Mouse (Mus musculus): ENCODE data around the gene Magi2. TPM values are rescaled to one million over a fixed set of nuclear protein-coding genes. Genes with fewer than 3 reads are reported as not detected.

The Magi2 gene
- polyA plus RNA-seq, 1 experiment from 2014 or later: 3.0 TPM

DNA sequence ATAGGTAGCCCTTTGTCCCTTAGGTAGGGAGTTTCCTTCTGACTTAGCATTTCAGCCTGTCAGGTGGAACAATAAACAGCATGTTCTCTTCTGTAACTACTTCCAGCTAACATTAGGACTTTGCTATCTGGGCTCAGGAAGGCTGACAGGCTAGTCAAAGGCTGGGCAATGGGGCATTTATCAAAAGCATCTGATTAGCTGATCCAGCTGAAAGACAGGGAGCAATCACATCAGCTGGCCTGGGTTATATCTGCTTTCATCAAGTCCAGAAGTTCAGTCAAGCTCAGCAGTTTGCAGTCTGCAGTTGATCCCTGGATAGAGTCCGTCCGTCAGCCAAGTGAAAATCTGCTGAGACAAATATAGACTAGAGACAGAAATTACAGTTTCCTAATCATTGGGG is 1094.1 kb downstream of the Magi2 start:
- no peak for DNase-seq (ENCODE audit: low spot score)
- WGBS: 75% methylated on average over 2 of the region's 2 CpGs
- Histone ChIP-seq H3K4me1 (ENCODE audit: control insufficient read depth, insufficient read depth, low read length) (no peaks in the 10 kb centered on the region), H3K27me3 (ENCODE audit: control insufficient read depth, insufficient read depth, low read length) (no peaks in the 10 kb centered on the region), H3K27ac (replicated peaks; ENCODE audit: low read depth, low read length) (no peak overlapping the region), H3K9ac (replicated peaks; ENCODE audit: low read length) (no peak overlapping the region), H3K4me2 (ENCODE audit: low read depth, low read length) (no peak overlapping the region), H3K4me3 (ENCODE audit: low read depth, low read length) (no peak overlapping the region), H3K9me3 (replicated peaks; ENCODE audit: control insufficient read depth, low read length) (no peaks in the 10 kb centered on the region), H3K36me3 (replicated peaks; ENCODE audit: control insufficient read depth, insufficient read depth, low read depth, low read length) (no peaks in the 10 kb centered on the region)
- no peak for ATAC-seq (replicated peaks; ENCODE audit: insufficient number of reproducible peaks, low FRiP score, low TSS enrichment, low read depth)

DNA sequence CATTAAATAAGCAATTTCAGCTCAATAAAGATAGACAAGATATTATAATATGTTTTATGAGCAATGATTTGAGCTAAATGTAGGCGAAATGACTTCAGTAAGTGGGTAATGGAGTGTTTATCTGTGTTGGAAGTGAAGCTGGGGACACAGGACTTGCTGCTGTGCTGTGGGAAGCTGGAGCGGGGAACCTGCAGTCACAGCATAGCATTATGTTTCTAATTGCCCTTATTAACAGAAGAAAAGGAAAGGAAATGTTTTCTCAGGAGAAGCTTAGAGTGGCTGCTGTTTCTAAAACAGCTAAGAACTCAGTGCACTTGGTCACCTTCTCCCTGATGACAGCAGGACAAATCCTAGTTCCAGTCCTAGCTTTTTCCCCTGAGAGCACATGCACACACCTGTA is 1098.5 kb downstream of the Magi2 start:
- Histone ChIP-seq H3K27ac (replicated peaks; ENCODE audit: low read depth, low read length) (no peak overlapping the region), H3K9ac (replicated peaks; ENCODE audit: low read length) (no peak overlapping the region), H3K9me3 (replicated peaks; ENCODE audit: control insufficient read depth, low read length) (no peaks in the 10 kb centered on the region), H3K36me3 (replicated peaks; ENCODE audit: control insufficient read depth, insufficient read depth, low read depth, low read length) (no peaks in the 10 kb centered on the region), H3K4me3 (ENCODE audit: low read depth, low read length) (no peak overlapping the region), H3K4me2 (ENCODE audit: low read depth, low read length) (no peak overlapping the region), H3K27me3 (ENCODE audit: control insufficient read depth, insufficient read depth, low read length) (no peaks in the 10 kb centered on the region), H3K4me1 (ENCODE audit: control insufficient read depth, insufficient read depth, low read length) (no peaks in the 10 kb centered on the region)
- 43% methylated on average over 2 of the region's 2 CpGs for WGBS
- no peak for ATAC-seq (replicated peaks; ENCODE audit: insufficient number of reproducible peaks, low FRiP score, low TSS enrichment, low read depth)
- no peak for DNase-seq (ENCODE audit: low spot score)

DNA sequence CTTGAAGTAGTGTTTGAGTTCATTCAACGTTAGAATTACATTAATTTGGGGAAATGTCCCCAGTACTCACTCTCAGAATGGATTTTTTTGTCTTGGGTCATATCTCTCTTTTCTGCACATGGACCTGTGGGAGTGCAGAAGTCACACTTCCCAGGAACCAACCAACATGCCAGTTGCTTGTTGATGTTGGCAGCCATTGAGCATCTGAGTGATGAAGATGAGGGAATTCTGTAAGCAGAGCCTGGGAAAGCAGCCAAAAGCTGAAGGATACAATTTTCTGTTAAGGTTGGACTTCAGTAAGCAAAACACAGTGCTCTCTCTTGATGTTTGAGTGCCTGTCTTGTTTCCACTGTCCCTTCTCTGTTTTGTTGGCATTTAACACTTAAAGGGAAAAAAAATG is 1102.1 kb downstream of the Magi2 start:
- Histone ChIP-seq H3K27me3 (ENCODE audit: control insufficient read depth, insufficient read depth, low read length) (no peaks in the 10 kb centered on the region), H3K9ac (replicated peaks; ENCODE audit: low read length) (no peak overlapping the region), H3K36me3 (replicated peaks; ENCODE audit: control insufficient read depth, insufficient read depth, low read depth, low read length) (no peaks in the 10 kb centered on the region), H3K4me1 (ENCODE audit: control insufficient read depth, insufficient read depth, low read length) (no peaks in the 10 kb centered on the region), H3K4me3 (ENCODE audit: low read depth, low read length) (no peak overlapping the region), H3K9me3 (replicated peaks; ENCODE audit: control insufficient read depth, low read length) (no peaks in the 10 kb centered on the region), H3K27ac (replicated peaks; ENCODE audit: low read depth, low read length) (no peak overlapping the region), H3K4me2 (ENCODE audit: low read depth, low read length) (no peak overlapping the region)
- WGBS: 66% methylated on average over 1 of the region's 1 CpGs
- DNase-seq (ENCODE audit: low spot score): no peak
- ATAC-seq (replicated peaks; ENCODE audit: insufficient number of reproducible peaks, low FRiP score, low TSS enrichment, low read depth): no peak

DNA sequence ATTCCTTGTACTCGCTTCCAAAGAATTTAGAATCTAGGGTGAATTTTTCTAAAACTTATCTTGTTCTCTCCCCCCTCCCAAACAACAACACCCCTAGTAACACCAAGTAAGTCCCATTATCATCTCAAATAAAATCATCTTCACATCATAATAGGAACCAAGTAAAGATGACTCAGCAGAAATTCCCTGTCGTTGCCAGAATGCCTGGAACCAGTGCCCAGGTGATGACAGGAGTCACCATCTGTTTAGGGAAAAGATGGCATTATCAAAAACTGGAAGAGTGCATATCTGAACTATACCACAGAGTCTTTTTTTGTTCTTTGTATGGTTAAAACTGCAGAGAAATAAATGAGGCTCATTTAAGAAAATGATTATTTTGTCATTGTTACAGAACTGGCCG is 1103.2 kb downstream of the Magi2 start:
- no peaks in the 10 kb centered on the region for H3K27me3 ChIP-seq (ENCODE audit: control insufficient read depth, insufficient read depth, low read length)
- ATAC-seq (replicated peaks; ENCODE audit: insufficient number of reproducible peaks, low FRiP score, low TSS enrichment, low read depth): no peak
- no peak overlapping the region for H3K27ac ChIP-seq (replicated peaks; ENCODE audit: low read depth, low read length)
- H3K9ac ChIP-seq (replicated peaks; ENCODE audit: low read length): no peak overlapping the region
- no peak overlapping the region for H3K4me2 ChIP-seq (ENCODE audit: low read depth, low read length)
- no peaks in the 10 kb centered on the region for H3K36me3 ChIP-seq (replicated peaks; ENCODE audit: control insufficient read depth, insufficient read depth, low read depth, low read length)
- no peaks in the 10 kb centered on the region for H3K4me1 ChIP-seq (ENCODE audit: control insufficient read depth, insufficient read depth, low read length)
- no peak overlapping the region for H3K4me3 ChIP-seq (ENCODE audit: low read depth, low read length)
- 84% methylated on average over 3 of the region's 3 CpGs for WGBS
- no peaks in the 10 kb centered on the region for H3K9me3 ChIP-seq (replicated peaks; ENCODE audit: control insufficient read depth, low read length)
- DNase-seq (ENCODE audit: low spot score): no peak

GRCm38 (mm10) chr5:20332574-20332973 is 1105.7 kb downstream of the Magi2 start:
- H3K27ac ChIP-seq (replicated peaks; ENCODE audit: low read depth, low read length): no peak overlapping the region
- DNase-seq (ENCODE audit: low spot score) (no peak), ATAC-seq (replicated peaks; ENCODE audit: insufficient number of reproducible peaks, low FRiP score, low TSS enrichment, low read depth) (no peak)
- no peaks in the 10 kb centered on the region for H3K9me3 ChIP-seq (replicated peaks; ENCODE audit: control insufficient read depth, low read length)
- WGBS: 70% methylated on average over 4 of the region's 4 CpGs
- no peak overlapping the region for H3K4me2 ChIP-seq (ENCODE audit: low read depth, low read length)
- no peaks in the 10 kb centered on the region for H3K4me1 ChIP-seq (ENCODE audit: control insufficient read depth, insufficient read depth, low read length)
- H3K36me3 ChIP-seq (replicated peaks; ENCODE audit: control insufficient read depth, insufficient read depth, low read depth, low read length): no peaks in the 10 kb centered on the region
- no peak overlapping the region for H3K4me3 ChIP-seq (ENCODE audit: low read depth, low read length)
- no peak overlapping the region for H3K9ac ChIP-seq (replicated peaks; ENCODE audit: low read length)
- no peaks in the 10 kb centered on the region for H3K27me3 ChIP-seq (ENCODE audit: control insufficient read depth, insufficient read depth, low read length)

DNA sequence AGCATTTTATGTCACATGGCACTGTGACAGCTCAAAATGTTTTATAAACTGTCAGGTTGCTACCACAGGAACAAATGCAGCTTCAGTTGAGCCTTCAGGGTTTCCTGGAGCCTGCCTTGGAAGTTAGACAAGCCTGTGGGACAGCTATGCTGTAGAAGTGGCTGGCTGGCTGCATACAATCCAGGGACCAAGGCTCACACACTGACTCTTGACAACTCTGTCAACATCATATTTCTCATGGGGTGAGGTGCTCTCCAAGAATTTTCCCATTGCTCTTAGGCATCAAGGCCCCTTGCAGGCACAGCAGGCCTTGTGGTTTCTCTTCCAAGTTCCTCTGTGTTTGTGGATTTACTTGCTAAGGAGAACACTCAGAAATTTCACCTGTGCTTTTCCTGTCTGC is 1107.7 kb downstream of the Magi2 start:
- ATAC-seq (replicated peaks; ENCODE audit: insufficient number of reproducible peaks, low FRiP score, low TSS enrichment, low read depth) (no peak), DNase-seq (ENCODE audit: low spot score) (no peak)
- Histone ChIP-seq H3K27me3 (ENCODE audit: control insufficient read depth, insufficient read depth, low read length) (no peaks in the 10 kb centered on the region), H3K4me3 (ENCODE audit: low read depth, low read length) (no peak overlapping the region), H3K4me1 (ENCODE audit: control insufficient read depth, insufficient read depth, low read length) (no peaks in the 10 kb centered on the region), H3K9ac (replicated peaks; ENCODE audit: low read length) (no peak overlapping the region), H3K4me2 (ENCODE audit: low read depth, low read length) (no peak overlapping the region), H3K36me3 (replicated peaks; ENCODE audit: control insufficient read depth, insufficient read depth, low read depth, low read length) (no peaks in the 10 kb centered on the region), H3K27ac (replicated peaks; ENCODE audit: low read depth, low read length) (no peak overlapping the region), H3K9me3 (replicated peaks; ENCODE audit: control insufficient read depth, low read length) (no peaks in the 10 kb centered on the region)

DNA sequence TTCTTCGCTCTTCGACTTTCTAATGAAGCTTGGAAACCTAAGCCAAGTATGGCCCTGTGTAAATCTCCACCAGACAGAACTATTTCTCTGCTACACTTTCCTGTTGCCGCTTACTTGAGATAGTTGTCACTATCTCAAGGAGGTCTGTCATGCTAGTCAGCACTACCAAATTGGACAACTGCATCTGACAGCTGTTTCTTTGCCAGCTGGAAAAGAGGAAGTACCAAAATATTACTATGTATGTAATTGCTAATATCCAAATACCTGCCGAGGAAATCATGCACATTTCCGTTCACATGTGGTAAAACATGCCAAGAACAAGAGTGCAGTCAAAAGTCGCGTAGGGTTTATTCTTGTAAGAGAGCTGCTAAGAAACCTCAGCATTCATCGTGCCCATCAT is 1126.1 kb downstream of the Magi2 start:
- H3K4me2 ChIP-seq (ENCODE audit: low read depth, low read length): no peak overlapping the region
- H3K9me3 ChIP-seq (replicated peaks; ENCODE audit: control insufficient read depth, low read length): no peaks in the 10 kb centered on the region
- H3K4me1 ChIP-seq (ENCODE audit: control insufficient read depth, insufficient read depth, low read length): no peaks in the 10 kb centered on the region
- no peak overlapping the region for H3K9ac ChIP-seq (replicated peaks; ENCODE audit: low read length)
- no peak overlapping the region for H3K4me3 ChIP-seq (ENCODE audit: low read depth, low read length)
- no peaks in the 10 kb centered on the region for H3K36me3 ChIP-seq (replicated peaks; ENCODE audit: control insufficient read depth, insufficient read depth, low read depth, low read length)
- 91% methylated on average over 8 of the region's 8 CpGs for WGBS
- ATAC-seq (replicated peaks; ENCODE audit: insufficient number of reproducible peaks, low FRiP score, low TSS enrichment, low read depth): no peak
- no peak for DNase-seq (ENCODE audit: low spot score)
- H3K27ac ChIP-seq (replicated peaks; ENCODE audit: low read depth, low read length): no peak overlapping the region
- no peaks in the 10 kb centered on the region for H3K27me3 ChIP-seq (ENCODE audit: control insufficient read depth, insufficient read depth, low read length)

GRCm38 (mm10) chr5:20358437-20358836 is 1131.6 kb downstream of the Magi2 start:
- no peaks in the 10 kb centered on the region for H3K9me3 ChIP-seq (replicated peaks; ENCODE audit: control insufficient read depth, low read length)
- H3K27ac ChIP-seq (replicated peaks; ENCODE audit: low read depth, low read length): no peak overlapping the region
- no peak overlapping the region for H3K9ac ChIP-seq (replicated peaks; ENCODE audit: low read length)
- WGBS: 68% methylated on average over 5 of the region's 5 CpGs
- no peaks in the 10 kb centered on the region for H3K4me1 ChIP-seq (ENCODE audit: control insufficient read depth, insufficient read depth, low read length)
- no peak overlapping the region for H3K4me3 ChIP-seq (ENCODE audit: low read depth, low read length)
- no peak overlapping the region for H3K4me2 ChIP-seq (ENCODE audit: low read depth, low read length)
- DNase-seq (ENCODE audit: low spot score) (no peak), ATAC-seq (replicated peaks; ENCODE audit: insufficient number of reproducible peaks, low FRiP score, low TSS enrichment, low read depth) (no peak)
- no peaks in the 10 kb centered on the region for H3K27me3 ChIP-seq (ENCODE audit: control insufficient read depth, insufficient read depth, low read length)
- H3K36me3 ChIP-seq (replicated peaks; ENCODE audit: control insufficient read depth, insufficient read depth, low read depth, low read length): no peaks in the 10 kb centered on the region

GRCm38 (mm10) chr5:20359021-20359420 is 1132.2 kb downstream of the Magi2 start:
- ATAC-seq (replicated peaks; ENCODE audit: insufficient number of reproducible peaks, low FRiP score, low TSS enrichment, low read depth) (no peak), DNase-seq (ENCODE audit: low spot score) (no peak)
- Histone ChIP-seq H3K4me1 (ENCODE audit: control insufficient read depth, insufficient read depth, low read length) (no peaks in the 10 kb centered on the region), H3K9me3 (replicated peaks; ENCODE audit: control insufficient read depth, low read length) (no peaks in the 10 kb centered on the region), H3K4me2 (ENCODE audit: low read depth, low read length) (no peak overlapping the region), H3K9ac (replicated peaks; ENCODE audit: low read length) (no peak overlapping the region), H3K27ac (replicated peaks; ENCODE audit: low read depth, low read length) (no peak overlapping the region), H3K4me3 (ENCODE audit: low read depth, low read length) (no peak overlapping the region), H3K27me3 (ENCODE audit: control insufficient read depth, insufficient read depth, low read length) (no peaks in the 10 kb centered on the region), H3K36me3 (replicated peaks; ENCODE audit: control insufficient read depth, insufficient read depth, low read depth, low read length) (no peaks in the 10 kb centered on the region)
- WGBS: 73% methylated on average over 3 of the region's 3 CpGs
